ENCODE assay signal across 10 mouse cellular contexts in genomic region chr2:167675120-167675909, GRCm38 (mm10). TPM values are rescaled to one million over a fixed set of nuclear protein-coding genes. Genes with fewer than 3 reads are reported as not detected.
A peak's percentile ranks its signal among the peaks of the same experiment; 100 is the strongest.
DNase-seq lines count a peak whose midpoint lies in the region; ATAC-seq and TF ChIP-seq lines count a peak whose summit lies in the region.
"Had no signal": no experiment of that assay in that cellular context is flagged by ENCODE, and none has a peak within 500 bp of the region (broad histone marks: within the 10 kb centered on the region; RNA-seq: fewer than 3 reads in every experiment).

No protein-coding gene starts in this region.

- H3K9ac ChIP-seq in hindbrain, embryonic 14.5 days: no peak overlapping the region
- H3K9ac ChIP-seq: embryonic facial prominence, embryonic 13.5 days; liver, embryonic 13.5 days had no signal

- H3K27ac ChIP-seq in hindbrain, embryonic 10.5 days: peak overlapping the region; percentile 42; the same call in 1 of the 2 replicates
- H3K27ac ChIP-seq in hindbrain, embryonic 14.5 days: no peak overlapping the region
- H3K27ac ChIP-seq: embryonic facial prominence, embryonic 13.5 days; liver, embryonic 13.5 days had no signal

- H3K4me1 ChIP-seq in hindbrain, embryonic 10.5 days (replicated peaks): peaks cover 24% of the 10 kb centered on the region
- no peaks in the 10 kb centered on the region for H3K4me1 ChIP-seq in hindbrain, embryonic 14.5 days (replicated peaks; ENCODE audit: control insufficient read depth, insufficient read depth, low read length)
- H3K4me1 ChIP-seq: embryonic facial prominence, embryonic 13.5 days had no signal

- no peaks in the 10 kb centered on the region for H3K36me3 ChIP-seq in hindbrain, embryonic 10.5 days
- H3K36me3 ChIP-seq in hindbrain, embryonic 14.5 days (replicated peaks; ENCODE audit: control insufficient read depth, insufficient read depth): no peaks in the 10 kb centered on the region
- H3K36me3 ChIP-seq in C2C12 (ENCODE audit: control insufficient read depth, insufficient read depth): no peaks in the 10 kb centered on the region
- H3K36me3 ChIP-seq: embryonic facial prominence, embryonic 13.5 days; liver, embryonic 13.5 days had no signal

- no peak overlapping the region for H3K4me2 ChIP-seq in hindbrain, embryonic 14.5 days (replicated peaks)
- H3K4me2 ChIP-seq: embryonic facial prominence, embryonic 13.5 days; liver, embryonic 13.5 days had no signal

- in situ Hi-C loops in Patski (cut with MboI; ENCODE audit: low pct_unique_long_range_greater_than_20kb): loop anchor here (5.0 kb wide), 1 partner anchor 33 kb away; no protein-coding TSS in a partner anchor

- H3ac ChIP-seq in C2C12 (ENCODE audit: control insufficient read depth, insufficient read length, low read depth): no peak overlapping the region

- 37% methylated on average over 14 of the region's 14 CpGs for WGBS in hindbrain, embryonic 10.5 days
- WGBS in hindbrain, embryonic 14.5 days: 44% methylated on average over 14 of the region's 14 CpGs

- no peak for ATAC-seq in hindbrain, embryonic 14.5 days (ENCODE audit: low FRiP score)
- ATAC-seq in Patski: no peak

- H3K9me3 ChIP-seq in hindbrain, embryonic 10.5 days: no peaks in the 10 kb centered on the region
- H3K9me3 ChIP-seq in hindbrain, embryonic 14.5 days (ENCODE audit: control insufficient read depth, low read length): no peaks in the 10 kb centered on the region
- H3K9me3 ChIP-seq: embryonic facial prominence, embryonic 13.5 days; liver, embryonic 13.5 days had no signal

- CTCF ChIA-PET in Patski (lab: Charles Lee): interaction anchor here (1.0 kb wide), 1 partner anchor 9 kb away, joined by 4 read pairs; no protein-coding TSS in a partner anchor

- no peaks in the 10 kb centered on the region; the same call in 1 of the 2 replicates for H3K27me3 ChIP-seq in hindbrain, embryonic 10.5 days (ENCODE audit: insufficient read depth, poor library complexity, severe bottlenecking)
- H3K27me3 ChIP-seq in hindbrain, embryonic 14.5 days (ENCODE audit: control insufficient read depth, insufficient read depth, low read length): no peaks in the 10 kb centered on the region
- H3K27me3 ChIP-seq in C2C12 (ENCODE audit: control insufficient read depth, insufficient read depth, insufficient read length) (no peaks in the 10 kb centered on the region), Patski (no peaks in the 10 kb centered on the region)
- H3K27me3 ChIP-seq: embryonic facial prominence, embryonic 13.5 days had no signal

- TF ChIP-seq CTCF in C2C12 (IDR thresholded peaks at IDR 0.05; ENCODE audit: control insufficient read depth, insufficient read depth, insufficient read length): peak; percentile 57
- peak; percentile 73 for TF ChIP-seq CTCF in Patski (IDR thresholded peaks at IDR 0.05)

- POLR2A ChIA-PET in Patski (lab: Charles Lee): no interaction called here

- H3K79me3 ChIP-seq in C2C12 (ENCODE audit: low read depth): no peaks in the 10 kb centered on the region

- H3K79me2 ChIP-seq in C2C12 (ENCODE audit: control insufficient read depth, insufficient read depth): no peaks in the 10 kb centered on the region

- H3K4me3 ChIP-seq in hindbrain, embryonic 10.5 days: no peak overlapping the region
- H3K4me3 ChIP-seq in hindbrain, embryonic 14.5 days (replicated peaks; ENCODE audit: low read length): no peak overlapping the region
- H3K4me3 ChIP-seq in C2C12 (ENCODE audit: insufficient read depth, poor library complexity, severe bottlenecking): no peak overlapping the region
- H3K4me3 ChIP-seq: embryonic facial prominence, embryonic 13.5 days; liver, embryonic 13.5 days had no signal

- DNase-seq in hindbrain, embryonic 10.5 days (ENCODE audit: low spot score): peak; percentile 43
- DNase-seq in hindbrain, embryonic 14.5 days (ENCODE audit: low spot score): no peak
- DNase-seq in Patski (ENCODE audit: low read depth, low spot score) (no peak), MN1 (ENCODE audit: low spot score) (no peak)
- DNase-seq in kidney, postnatal 10 days: peak; percentile 62
- peak; percentile 54 for DNase-seq in thymus, postnatal 25 days
- DNase-seq in spleen, postnatal 14 days (ENCODE audit: low spot score in 2 of 2): no peak
- DNase-seq: liver, embryonic 13.5 days had no signal

TF ChIP-seq in C2C12, 6 proteins besides CTCF, POLR2A, EP300 and RAD21:
- TF ChIP-seq USF1 (IDR thresholded peaks at IDR 0.05; ENCODE audit: low read depth) (no peak), FOSL1 (IDR thresholded peaks at IDR 0.05; ENCODE audit: insufficient read depth, low read length, poor library complexity, severe bottlenecking) (no peak), CEBPB (IDR thresholded peaks at IDR 0.05; ENCODE audit: low read depth) (no peak), MYOG (IDR thresholded peaks at IDR 0.05; ENCODE audit: control insufficient read depth, extremely low read depth, insufficient read length) (no peak), MAX (IDR thresholded peaks at IDR 0.05) (no peak), MYOD1 (IDR thresholded peaks at IDR 0.05; ENCODE audit: control insufficient read depth, insufficient read length, low read depth) (no peak)
TF ChIP-seq in C2C12: peak in this region for 0.

RNA-seq across cellular contexts. Expression of gene Cebpb, which starts 13.4 kb away (rescaled TPM):
- 1.1 and 1.5 TPM in 2 replicates for polyA plus RNA-seq in hindbrain, embryonic 10.5 days (2016; fragmentation: Nextera tagmentation; extraction: Ambion mirVana)
- polyA plus RNA-seq in hindbrain, embryonic 14.5 days (2014; fragmentation: Nextera tagmentation; extraction: Ambion mirVana): 3.5 and 3.6 TPM in 2 replicates
- 23.8 TPM for polyA plus RNA-seq in C2C12 (2012; fragmentation: generic; extraction: Trizol)
- 129 TPM for polyA plus RNA-seq in Patski (2021)

RNA-seq across cellular contexts. Expression of gene Gm20431, which starts 14.0 kb away (rescaled TPM):
- 4.1 and 6.7 TPM in 2 replicates for polyA plus RNA-seq in hindbrain, embryonic 10.5 days (2016; fragmentation: Nextera tagmentation; extraction: Ambion mirVana)
- polyA plus RNA-seq in hindbrain, embryonic 14.5 days (2014; fragmentation: Nextera tagmentation; extraction: Ambion mirVana): 15.5 and 19.8 TPM in 2 replicates
- polyA plus RNA-seq in C2C12 (2012; fragmentation: generic; extraction: Trizol) (0.44 TPM), Patski (2021) (0.95 TPM)
- polyA plus RNA-seq: liver, embryonic 13.5 days had no signal

RNA-seq across cellular contexts. Expression of gene Tmem189, which starts 14.3 kb away (rescaled TPM):
- polyA plus RNA-seq in hindbrain, embryonic 10.5 days (2016; fragmentation: Nextera tagmentation; extraction: Ambion mirVana): 41.2 and 43.8 TPM in 2 replicates
- 33.9 and 37.5 TPM in 2 replicates for polyA plus RNA-seq in hindbrain, embryonic 14.5 days (2014; fragmentation: Nextera tagmentation; extraction: Ambion mirVana)
- 34.5 TPM for polyA plus RNA-seq in C2C12 (2012; fragmentation: generic; extraction: Trizol)
- polyA plus RNA-seq in Patski (2021): 36.1 TPM

RNA-seq across cellular contexts. Expression of gene Ube2v1, which starts 43.4 kb away (rescaled TPM):
- polyA plus RNA-seq in hindbrain, embryonic 10.5 days (2016; fragmentation: Nextera tagmentation; extraction: Ambion mirVana): 385 and 396 TPM in 2 replicates
- 302 and 313 TPM in 2 replicates for polyA plus RNA-seq in hindbrain, embryonic 14.5 days (2014; fragmentation: Nextera tagmentation; extraction: Ambion mirVana)
- polyA plus RNA-seq in C2C12 (2012; fragmentation: generic; extraction: Trizol) (237 TPM), Patski (2021) (180 TPM)

Comparison
In these comparisons a context has a peak if more than half of its experiments do, and no peak if none do; other contexts are left out.
1. DNase-seq: peak in hindbrain, embryonic 10.5 days (single experiment), kidney, postnatal 10 days (single experiment) and thymus, postnatal 25 days (single experiment); none in hindbrain, embryonic 14.5 days (single experiment), Patski (single experiment), MN1 (single experiment) and spleen, postnatal 14 days (0 of 2).